Mouse (Mus musculus) frontal cortex, postnatal 36 days (tissue): ENCODE results near the gene Ifna15.
A peak's percentile ranks its signal among the peaks of the same experiment; 100 is the strongest.

ENCODE experiments used
- DNase-seq, 2 experiments: peaks; one replicate each; pipeline ENCODE4 v3.0.0; 2022; ENCODE audit warnings: low spot score in 2 of 2

The Ifna15 gene

DNA sequence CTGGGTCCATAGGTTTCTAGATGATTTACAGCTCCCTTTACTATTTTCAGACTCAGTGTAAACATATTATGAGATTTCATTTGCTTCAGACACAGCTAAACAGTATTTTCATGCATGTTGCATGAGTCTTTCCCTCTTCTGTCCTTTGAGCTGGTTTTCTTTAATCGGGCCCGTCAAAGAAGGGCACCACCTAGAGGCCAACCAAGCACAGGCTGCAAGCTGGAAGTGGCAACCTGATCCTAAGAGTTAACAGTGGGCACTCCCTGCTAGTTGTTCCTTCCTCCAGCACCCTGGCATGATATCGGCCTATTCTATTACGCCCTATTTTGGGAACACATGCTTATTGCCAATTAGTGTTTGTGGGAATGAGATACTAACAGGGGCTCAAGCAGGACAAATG, 43.6 kb downstream of the Ifna15 start:
- peak in 1 of 2 experiments; percentile 39 for DNase-seq

DNA sequence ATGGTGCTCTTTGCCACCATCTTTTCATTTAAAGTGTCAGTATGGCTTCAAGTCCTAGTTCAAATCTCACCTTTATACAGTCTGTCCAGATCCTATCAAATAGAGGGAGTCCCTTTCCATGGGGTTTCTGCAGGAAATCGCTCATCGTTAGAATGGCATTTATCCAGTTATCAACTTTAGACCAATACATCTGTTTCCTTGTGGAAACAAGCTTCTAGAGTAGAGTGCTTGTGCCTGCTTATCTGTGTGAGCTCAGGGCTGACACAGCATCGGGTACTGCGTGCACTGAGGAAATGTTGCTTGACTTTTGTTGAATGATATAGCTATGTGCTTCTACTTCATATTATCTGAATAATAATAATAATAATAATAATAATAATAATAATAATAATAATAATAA, 44.3 kb downstream of the Ifna15 start:
- DNase-seq, result no peak
